Mouse (Mus musculus): Measurements from ENCODE around the gene Tex21. TPM values are rescaled to one million over a fixed set of nuclear protein-coding genes. Genes with fewer than 3 reads are reported as not detected.
A peak's percentile ranks its signal among the peaks of the same experiment; 100 is the strongest.

Gene Tex21
- total and polyA plus RNA-seq, 3 experiments = 4.4 to 6.7 TPM; not detected in 1

- no peaks in the 10 kb centered on the region for H3K9me3 ChIP-seq (replicated peaks; ENCODE audit: insufficient read depth, low read length)
- H3K4me1 ChIP-seq (ENCODE audit: control insufficient read depth in 1 of 2, insufficient read depth in 2 of 2, low read length in 2 of 2) = no peaks in the 10 kb centered on the region; a peak in 1 of 4 replicates
- H3K27me3 ChIP-seq (ENCODE audit: control insufficient read depth in 1 of 2, insufficient read depth in 2 of 2, low read length in 2 of 2) = no peaks in the 10 kb centered on the region
- TF ChIP-seq BHLHE40 (IDR thresholded peaks at IDR 0.05; ENCODE audit: borderline replicate concordance, low read depth, low read length) (0 out of 2 replicates have a peak, but pooled peaks have one; percentile 5), CTCF (IDR thresholded peaks at IDR 0.05 in 2 of 3, conservative IDR thresholded peaks at IDR 0.05 in 1 of 3; ENCODE audit: control insufficient read depth in 1 of 3, insufficient read depth in 1 of 3, low read depth in 2 of 3, low read length in 3 of 3, poor library complexity in 1 of 3, severe bottlenecking in 1 of 3) (peak; percentile 18 to 61 (median 52); a peak in 5 of 6 replicates), CHD2 (IDR thresholded peaks at IDR 0.05; ENCODE audit: low read length) (no peak), EP300 (IDR thresholded peaks at IDR 0.05; ENCODE audit: low read depth in 1 of 2, low read length in 2 of 2) (no peak), USF1 (IDR thresholded peaks at IDR 0.05; ENCODE audit: low read depth, low read length) (no peak), ZC3H11A (IDR thresholded peaks at IDR 0.05; ENCODE audit: low read depth, low read length) (peak; percentile 12; the same call in 1 of the 2 replicates), HCFC1 (IDR thresholded peaks at IDR 0.05; ENCODE audit: low read depth, low read length) (0 out of 2 replicates have a peak, but pooled peaks have one; percentile 17), ETS1 (IDR thresholded peaks at IDR 0.05; ENCODE audit: low read depth, low read length) (no peak), SIN3A (IDR thresholded peaks at IDR 0.05; ENCODE audit: low read length) (peak; percentile 27; the same call in 1 of the 2 replicates), ZKSCAN1 (IDR thresholded peaks at IDR 0.05; ENCODE audit: low read depth, low read length) (no peak), TAL1 (IDR thresholded peaks at IDR 0.05; ENCODE audit: low read length) (no peak), ZMIZ1 (IDR thresholded peaks at IDR 0.05; ENCODE audit: low read depth, low read length) (no peak), GATA1 (IDR thresholded peaks at IDR 0.05; ENCODE audit: low read depth, low read length) (no peak), ZNF384 (IDR thresholded peaks at IDR 0.05; ENCODE audit: low read depth, low read length) (no peak), USF2 (IDR thresholded peaks at IDR 0.05; ENCODE audit: borderline replicate concordance in 1 of 2, insufficient read depth in 1 of 2, low read depth in 1 of 2, low read length in 2 of 2) (no peak), SMC3 (IDR thresholded peaks at IDR 0.05; ENCODE audit: low read depth, low read length) (peak; percentile 43), RCOR1 (IDR thresholded peaks at IDR 0.05; ENCODE audit: low read depth, low read length) (no peak), RAD21 (IDR thresholded peaks at IDR 0.05; ENCODE audit: low read depth, low read length) (peak; percentile 39)
- H3K27ac ChIP-seq (ENCODE audit: control insufficient read depth, low read depth, low read length) = no peak overlapping the region
- DNase-seq (ENCODE audit: low read depth, low spot score) = peak; percentile 70
- H3K9ac ChIP-seq (ENCODE audit: control insufficient read depth, low read depth, low read length, poor library complexity, severe bottlenecking) = no peak overlapping the region
- no peak overlapping the region for H3K4me3 ChIP-seq (ENCODE audit: control insufficient read depth in 1 of 2, insufficient read depth in 1 of 2, low read depth in 2 of 2, low read length in 2 of 2)
- H3K79me2 ChIP-seq (ENCODE audit: control insufficient read depth, insufficient read depth, low read length, poor library complexity) = peaks cover 46% of the 10 kb centered on the region
- peaks cover 22 to 26% of the 10 kb centered on the region in 2 experiments for H3K36me3 ChIP-seq (ENCODE audit: control insufficient read depth in 1 of 2, insufficient read depth in 2 of 2, low read length in 2 of 2)
These were observed 20.3 kb upstream of the Tex21 start for GRCm38 (mm10) chr12:76266875-76267274.

- Histone ChIP-seq H3K9me3 (replicated peaks; ENCODE audit: insufficient read depth, low read length) (no peaks in the 10 kb centered on the region), H3K4me3 (ENCODE audit: control insufficient read depth in 1 of 2, insufficient read depth in 1 of 2, low read depth in 2 of 2, low read length in 2 of 2) (no peak overlapping the region), H3K36me3 (ENCODE audit: control insufficient read depth in 1 of 2, insufficient read depth in 2 of 2, low read length in 2 of 2) (peaks cover 21 to 34% of the 10 kb centered on the region in 2 experiments), H3K27me3 (ENCODE audit: control insufficient read depth in 1 of 2, insufficient read depth in 2 of 2, low read length in 2 of 2) (no peaks in the 10 kb centered on the region), H3K4me1 (ENCODE audit: control insufficient read depth in 1 of 2, insufficient read depth in 2 of 2, low read length in 2 of 2) (no peaks in the 10 kb centered on the region; a peak in 1 of 4 replicates), H3K79me2 (ENCODE audit: control insufficient read depth, insufficient read depth, low read length, poor library complexity) (peaks cover 60% of the 10 kb centered on the region), H3K9ac (ENCODE audit: control insufficient read depth, low read depth, low read length, poor library complexity, severe bottlenecking) (no peak overlapping the region), H3K27ac (ENCODE audit: control insufficient read depth, low read depth, low read length) (no peak overlapping the region)
- TF ChIP-seq USF1 (IDR thresholded peaks at IDR 0.05; ENCODE audit: low read depth, low read length) (no peak), ZKSCAN1 (IDR thresholded peaks at IDR 0.05; ENCODE audit: low read depth, low read length) (no peak), MXI1 (IDR thresholded peaks at IDR 0.05; ENCODE audit: low read depth, low read length) (no peak), SIN3A (IDR thresholded peaks at IDR 0.05; ENCODE audit: low read length) (no peak), MAFK (IDR thresholded peaks at IDR 0.05; ENCODE audit: borderline replicate concordance, low read depth, low read length) (no peak), POLR2AphosphoS2 (IDR thresholded peaks at IDR 0.05; ENCODE audit: low read length) (no peak), POLR2AphosphoS5 (IDR thresholded peaks at IDR 0.05; ENCODE audit: borderline replicate concordance, low read depth, low read length) (no peak), EP300 (IDR thresholded peaks at IDR 0.05; ENCODE audit: low read depth in 1 of 2, low read length in 2 of 2) (no peak)
- DNase-seq (ENCODE audit: low read depth, low spot score) = peak; percentile 45
These were observed 18.5 kb upstream of the Tex21 start for GRCm38 (mm10) chr12:76265001-76265400.

Data from MEL (cell line).